Mouse (Mus musculus) liver, postnatal 0 days (tissue): ENCODE results near the gene Anks1b. TPM values are rescaled to one million over a fixed set of nuclear protein-coding genes. Genes with fewer than 3 reads are reported as not detected.

Source experiments
- ATAC-seq: fragments of 200-750 bp; cut with Nextera tagmentation; 2 replicates; pipeline ENCODE4 v1.8.0; 2017; ENCODE audit warnings: mild to moderate bottlenecking, moderate library complexity
- DNase-seq: peaks from one replicate; pipeline ENCODE4 v3.0.0-alpha.2; 2016
- H3K27ac ChIP-seq: fragments of 300-500 bp; sonication (generic); 2 replicates; pipeline ENCODE4 v1.5.1; 2014; ENCODE audit warnings: antibody characterized with exemption, moderate library complexity, mild to moderate bottlenecking, low read depth
- H3K27me3 ChIP-seq: fragments of 300-500 bp; sonication (generic); 2 replicates; pipeline ENCODE4 v1.6.1; 2014; ENCODE audit warnings: low read length, control low read depth, mixed read lengths; ENCODE audit not compliant: insufficient read depth
- H3K36me3 ChIP-seq: fragments of 300-500 bp; sonication (generic); replicated peaks from 2 replicates; pipeline ENCODE4 v1.6.1; 2014; ENCODE audit warnings: mild to moderate bottlenecking, control low read depth, low read length, moderate library complexity, mixed read lengths; ENCODE audit not compliant: insufficient read depth
- H3K4me1 ChIP-seq: fragments of 300-500 bp; sonication (generic); 2 replicates; pipeline ENCODE4 v1.6.1; 2014; ENCODE audit warnings: antibody characterized with exemption, mild to moderate bottlenecking, control low read depth; ENCODE audit not compliant: insufficient read depth
- H3K4me2 ChIP-seq: fragments of 300-500 bp; sonication (generic); 2 replicates; pipeline ENCODE4 v1.6.1; 2014; ENCODE audit warnings: low read depth, mild to moderate bottlenecking, low read length, moderate library complexity, mixed read lengths
- H3K4me3 ChIP-seq: fragments of 300-500 bp; sonication (generic); 2 replicates; pipeline ENCODE4 v1.5.1; 2014; ENCODE audit warnings: low read depth, low read length
- H3K9ac ChIP-seq: fragments of 300-500 bp; sonication (generic); replicated peaks from 2 replicates; pipeline ENCODE4 v1.6.1; 2014; ENCODE audit warnings: mild to moderate bottlenecking, moderate library complexity
- H3K9me3 ChIP-seq: fragments of 300-500 bp; sonication (generic); 2 replicates; pipeline ENCODE4 v1.6.1; 2016; ENCODE audit warnings: mild to moderate bottlenecking, control low read depth, low read length, mixed read lengths
- CTCF ChIP-seq: sonication (generic); IDR thresholded peaks from 2 replicates; pipeline ENCODE4 v1.5.1; 2016; ENCODE audit warnings: antibody characterized with exemption, low read depth
- EP300 ChIP-seq: IDR thresholded peaks from 2 replicates; pipeline ENCODE4 v1.6.1; 2016; ENCODE audit warnings: antibody characterized with exemption, low read depth, mild to moderate bottlenecking
- WGBS: fragments of 180-500 bp; shearing (Covaris S2); extraction: QIAGEN DNeasy Blood & Tissue Kit; methylation state at CpG from one replicate; pipeline ENCODE4 v1.1.7; 2014; ENCODE audit not compliant: insufficient replicate concordance; 5-methylcytosine and 5-hydroxymethylcytosine counted together
- polyA plus RNA-seq: library from polyadenylated mRNA; unstranded; fragments of >200 nt; fragmentation: Nextera tagmentation; extraction: Ambion mirVana; gene quantifications from 2 replicates; pipeline ENCODE4 v1.2.1, GENCODE M21; 2015

Gene Anks1b
- 0.04 TPM in 1 of 2 replicates, not detected in the other for polyA plus RNA-seq

DNA sequence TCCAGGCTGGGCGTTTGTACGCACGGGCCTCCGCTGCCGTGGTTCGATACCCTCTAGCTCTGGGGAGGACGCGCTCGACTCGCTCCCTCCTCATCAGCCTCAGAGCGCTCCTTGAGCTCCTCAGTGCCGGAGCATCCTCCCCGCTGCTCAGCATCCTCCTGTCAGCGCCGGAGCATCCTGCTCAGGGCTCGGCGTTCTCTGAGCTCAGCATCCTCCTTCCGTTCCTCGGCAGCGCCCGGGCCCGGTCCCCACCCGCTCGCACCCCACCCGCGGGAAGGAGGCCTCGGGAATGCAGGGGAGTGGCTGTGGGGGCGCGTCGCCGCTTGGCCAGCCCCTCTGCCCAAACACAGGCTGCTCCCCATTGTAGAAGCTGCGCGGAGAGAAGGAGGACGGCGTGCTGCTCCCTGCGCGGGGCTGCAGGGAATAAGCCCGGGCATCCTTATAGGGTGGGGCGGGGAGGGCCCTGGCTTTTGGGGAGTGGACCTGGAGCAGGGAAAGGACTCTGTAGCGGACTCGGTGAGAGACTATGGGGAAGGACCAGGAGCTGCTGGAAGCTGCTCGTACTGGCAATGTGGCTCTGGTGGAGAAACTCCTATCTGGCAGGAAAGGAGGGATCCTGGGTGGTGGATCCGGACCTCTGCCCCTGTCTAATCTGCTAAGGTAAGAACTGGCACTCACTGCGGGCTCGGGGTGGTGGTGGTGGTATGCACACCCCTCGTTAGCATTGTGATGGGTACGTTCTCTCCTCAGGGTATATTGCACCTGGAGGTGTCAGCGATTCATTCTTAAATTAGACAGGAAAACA lies at the start of gene Anks1b:
Gene Anks1b, plus strand, starts transcription at position 364 of the 805 bp plus-strand sequence.
- peak within 1 kb of the TSS; percentile 33 for H3K4me3 ChIP-seq
- no peak within 1 kb of the TSS for H3K9ac ChIP-seq
- H3K36me3 ChIP-seq = no peaks in the 10 kb centered on the region
- peaks cover 29% of the 10 kb centered on the region for H3K27me3 ChIP-seq
- peak within 1 kb of the TSS; percentile 71 for H3K4me2 ChIP-seq
- WGBS = 2% methylated on average over 37 of the region's 48 CpGs
- H3K9me3 ChIP-seq = no peaks in the 10 kb centered on the region
- H3K27ac ChIP-seq = no peak within 1 kb of the TSS
- DNase-seq (no peak), ATAC-seq (no peak)
- 0 out of 2 replicates have a peak, but pooled peaks cover 2% of the 10 kb centered on the region for H3K4me1 ChIP-seq
- TF ChIP-seq CTCF = no peak

DNA sequence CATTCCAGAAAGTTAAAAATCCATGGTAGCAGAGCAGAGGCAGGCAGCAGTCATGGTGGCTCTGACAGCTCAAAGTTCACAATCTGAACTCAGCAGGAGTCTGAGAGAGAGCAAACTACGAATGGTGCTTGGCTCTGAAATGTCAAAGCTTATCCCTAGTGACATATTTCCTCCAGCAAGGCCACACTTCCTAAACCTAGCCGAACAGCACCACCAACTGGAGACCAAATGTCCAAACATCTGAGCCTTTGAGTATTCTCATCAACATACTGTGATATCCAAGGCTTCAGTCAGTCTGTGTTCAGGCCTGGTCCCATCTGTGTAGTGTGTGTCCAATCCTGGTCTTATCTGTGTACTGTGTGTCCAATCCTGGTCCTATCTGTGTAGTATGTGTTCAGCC lies 49.4 kb upstream of the Anks1b start:
- Histone ChIP-seq H3K9ac (no peak overlapping the region), H3K27me3 (no peaks in the 10 kb centered on the region), H3K4me3 (no peak overlapping the region), H3K36me3 (no peaks in the 10 kb centered on the region; the same call in 1 of the 2 replicates), H3K27ac (no peak overlapping the region), H3K9me3 (no peaks in the 10 kb centered on the region), H3K4me1 (no peaks in the 10 kb centered on the region), H3K4me2 (no peak overlapping the region)
- TF ChIP-seq CTCF (peak; percentile 71), EP300 (no peak)
- DNase-seq = peak; percentile 37
- 17% methylated on average over 2 of the region's 2 CpGs for WGBS
- peak; percentile 73 for ATAC-seq

DNA sequence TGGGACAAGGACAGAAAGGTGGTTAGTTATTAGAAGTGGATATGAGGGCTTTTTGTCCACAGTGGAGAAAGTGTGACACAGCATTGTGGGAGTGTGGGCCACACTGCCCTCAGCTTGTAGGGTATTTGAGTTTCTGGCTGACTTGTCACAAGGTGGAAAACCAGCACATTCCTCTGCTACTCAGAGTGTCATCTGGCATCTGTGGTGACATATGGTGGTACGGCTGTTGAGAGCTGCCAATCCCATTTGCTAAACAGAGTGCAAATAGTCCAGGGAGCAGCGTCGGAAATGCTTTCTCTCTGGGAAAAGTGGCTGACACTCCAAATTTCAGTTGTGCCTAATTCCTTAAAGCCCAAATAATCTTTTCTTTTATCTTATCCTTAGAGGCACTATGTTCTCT lies 46.4 kb upstream of the Anks1b start:
- Histone ChIP-seq H3K36me3 (no peaks in the 10 kb centered on the region; the same call in 1 of the 2 replicates), H3K4me2 (no peak overlapping the region), H3K27me3 (no peaks in the 10 kb centered on the region), H3K27ac (no peak overlapping the region), H3K9me3 (no peaks in the 10 kb centered on the region), H3K4me1 (no peaks in the 10 kb centered on the region), H3K9ac (no peak overlapping the region), H3K4me3 (no peak overlapping the region)
- no peak for DNase-seq
- 79% methylated on average over 3 of the region's 3 CpGs for WGBS
- TF ChIP-seq EP300 (no peak), CTCF (no peak)
- no peak for ATAC-seq

DNA sequence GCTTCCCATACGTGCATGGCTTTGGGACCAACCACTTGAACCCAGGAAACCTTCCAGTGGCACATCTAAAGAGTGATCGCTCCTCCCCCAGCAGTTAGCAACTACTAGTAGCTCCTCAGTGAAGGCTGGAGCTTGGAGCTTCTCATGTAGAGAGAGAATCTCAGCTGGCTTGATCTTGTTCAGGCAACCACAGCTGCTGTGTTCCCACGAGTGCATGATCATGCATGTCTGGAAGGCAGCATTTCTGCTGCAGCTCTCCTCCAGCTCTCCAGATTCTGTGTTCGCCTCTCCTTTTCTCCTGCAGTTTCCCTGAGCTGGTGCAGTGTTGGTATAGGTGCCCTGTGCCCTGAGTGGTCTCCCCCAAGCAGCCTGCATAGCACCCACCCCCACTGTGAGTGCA lies 41.0 kb upstream of the Anks1b start:
- H3K36me3 ChIP-seq = no peaks in the 10 kb centered on the region
- H3K9ac ChIP-seq = no peak overlapping the region
- no peak for DNase-seq
- H3K4me1 ChIP-seq = no peaks in the 10 kb centered on the region
- TF ChIP-seq CTCF = no peak
- no peak for TF ChIP-seq EP300
- ATAC-seq = no peak
- no peak overlapping the region for H3K4me3 ChIP-seq
- no peaks in the 10 kb centered on the region for H3K9me3 ChIP-seq
- WGBS = 63% methylated on average over 4 of the region's 4 CpGs
- no peaks in the 10 kb centered on the region for H3K27me3 ChIP-seq
- H3K4me2 ChIP-seq = no peak overlapping the region
- no peak overlapping the region for H3K27ac ChIP-seq

DNA sequence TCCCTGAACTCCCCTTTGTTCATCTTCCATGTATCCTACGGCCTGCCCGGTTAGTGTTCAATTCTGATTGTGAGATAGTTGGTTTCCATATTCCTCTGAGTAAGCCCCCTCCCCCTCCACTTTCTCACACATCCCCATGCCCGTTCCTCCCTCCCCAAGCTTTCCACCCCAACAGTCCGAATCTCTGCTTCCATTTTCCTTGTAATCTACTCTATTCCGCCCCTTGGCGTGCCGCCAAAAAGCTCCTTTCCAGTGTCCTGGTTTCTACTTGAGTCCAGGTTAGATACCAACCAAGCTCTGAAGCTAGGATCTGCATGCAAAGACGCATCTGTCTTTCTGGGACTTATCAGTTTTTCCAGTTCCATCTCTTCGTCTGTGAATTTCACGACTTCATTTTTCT lies 40.1 kb upstream of the Anks1b start:
- no peak for DNase-seq
- TF ChIP-seq EP300 (no peak), CTCF (no peak)
- Histone ChIP-seq H3K4me3 (no peak overlapping the region), H3K36me3 (no peaks in the 10 kb centered on the region), H3K27ac (no peak overlapping the region), H3K4me1 (no peaks in the 10 kb centered on the region), H3K4me2 (no peak overlapping the region), H3K9me3 (no peaks in the 10 kb centered on the region), H3K9ac (no peak overlapping the region), H3K27me3 (no peaks in the 10 kb centered on the region)
- 81% methylated on average over 10 of the region's 10 CpGs for WGBS
- ATAC-seq = no peak

DNA sequence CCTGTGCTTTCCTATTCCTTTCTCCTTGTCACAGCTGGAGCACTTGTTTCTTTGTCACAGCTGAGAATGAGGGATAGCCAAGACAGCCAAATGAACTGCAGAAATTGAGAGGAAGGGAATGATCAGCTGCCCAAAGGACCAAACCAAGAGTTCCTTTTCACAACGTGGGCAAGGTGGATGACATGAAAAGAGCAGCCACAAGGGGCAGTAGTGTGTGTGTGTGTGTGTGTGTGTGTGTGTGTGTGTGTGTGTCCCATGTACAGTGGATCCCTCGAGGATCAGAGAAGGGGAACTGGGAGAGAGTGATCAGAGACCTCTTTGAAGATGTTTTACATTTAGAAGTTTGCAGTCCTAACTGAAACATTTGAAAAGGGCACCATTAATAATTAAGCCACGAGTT lies 35.8 kb upstream of the Anks1b start:
- H3K27me3 ChIP-seq = no peaks in the 10 kb centered on the region
- no peak overlapping the region for H3K4me3 ChIP-seq
- H3K27ac ChIP-seq = no peak overlapping the region
- ATAC-seq (no peak), DNase-seq (no peak)
- no peaks in the 10 kb centered on the region for H3K36me3 ChIP-seq
- H3K4me2 ChIP-seq = no peak overlapping the region
- no peak overlapping the region for H3K9ac ChIP-seq
- no peak for TF ChIP-seq EP300
- TF ChIP-seq CTCF = peak; percentile 37
- H3K4me1 ChIP-seq = no peaks in the 10 kb centered on the region
- H3K9me3 ChIP-seq = no peaks in the 10 kb centered on the region
- WGBS = 31% methylated on average over 3 of the region's 3 CpGs

DNA sequence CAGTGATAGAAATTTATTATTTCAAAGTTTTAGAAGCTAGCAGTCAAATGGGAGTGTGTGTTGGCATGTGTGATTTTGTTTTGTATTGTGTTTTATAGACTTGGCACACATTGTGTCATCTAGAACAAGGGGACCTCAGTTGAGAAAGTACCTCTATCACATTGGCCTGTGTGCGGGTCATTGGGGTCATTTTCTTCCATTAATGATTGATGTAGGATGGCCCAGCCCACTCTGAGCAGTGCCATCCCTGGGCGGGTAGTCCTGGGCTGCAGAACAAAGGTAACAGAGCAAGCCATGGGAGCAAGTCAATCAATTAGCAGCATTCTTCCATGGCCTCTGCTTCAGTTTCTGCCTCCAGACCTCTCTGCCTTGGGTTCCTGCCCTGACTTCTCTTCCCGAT lies 34.5 kb upstream of the Anks1b start:
- Histone ChIP-seq H3K9ac (no peak overlapping the region), H3K4me3 (no peak overlapping the region), H3K9me3 (no peaks in the 10 kb centered on the region), H3K27ac (no peak overlapping the region), H3K4me2 (no peak overlapping the region), H3K27me3 (no peaks in the 10 kb centered on the region), H3K4me1 (no peaks in the 10 kb centered on the region), H3K36me3 (no peaks in the 10 kb centered on the region)
- ATAC-seq (peak; percentile 64), DNase-seq (no peak)
- TF ChIP-seq CTCF (no peak), EP300 (no peak)
- 57% methylated on average over 3 of the region's 3 CpGs for WGBS
